Mouse (Mus musculus) liver, embryonic 14.5 days (tissue): Measurements from ENCODE around the gene Stx5a. TPM values are rescaled to one million over a fixed set of nuclear protein-coding genes. Genes with fewer than 3 reads are reported as not detected.
A peak's percentile ranks its signal among the peaks of the same experiment; 100 is the strongest.

ENCODE experiments used
- ATAC-seq: fragments of 200-750 bp; cut with Nextera tagmentation; 2 replicates; pipeline ENCODE4 v1.8.0; 2017; ENCODE audit warnings: moderate number of reproducible peaks, mild to moderate bottlenecking, moderate library complexity; ENCODE audit not compliant: insufficient read depth
- DNase-seq, 3 experiments: peaks; one replicate each; pipeline ENCODE4 v3.0.0-alpha.2; 2012 to 2013; ENCODE audit warnings: low read depth in 3 of 3, low spot score in 3 of 3
- H3K27ac ChIP-seq: fragments of 300-500 bp; sonication (generic); 2 replicates; pipeline ENCODE4 v1.5.1; 2014; ENCODE audit warnings: moderate library complexity, mild to moderate bottlenecking, control low read depth, inconsistent platforms
- H3K27me3 ChIP-seq: fragments of 300-500 bp; sonication (generic); 2 replicates; pipeline ENCODE4 v1.6.1; 2014; ENCODE audit warnings: mild to moderate bottlenecking, low read length, moderate library complexity; ENCODE audit not compliant: control insufficient read depth, insufficient read depth
- H3K36me3 ChIP-seq: fragments of 300-500 bp; sonication (generic); replicated peaks from 2 replicates; pipeline ENCODE4 v1.6.1; 2014; ENCODE audit warnings: low read depth; ENCODE audit not compliant: control insufficient read depth, insufficient read depth
- H3K4me1 ChIP-seq, 2 experiments: fragments of 200-500 bp in 1 of 2; fragments of 300-500 bp in 1 of 2; sonication (generic) in 1 of 2; replicated peaks; 2 replicates each; pipeline ENCODE4 v1.6.1; 2012 to 2014; ENCODE audit warnings: antibody characterized with exemption in 1 of 2, inconsistent platforms in 1 of 2, low read length in 1 of 2; ENCODE audit not compliant: control insufficient read depth in 2 of 2, insufficient read depth in 2 of 2
- H3K4me2 ChIP-seq: fragments of 300-500 bp; sonication (generic); 2 replicates; pipeline ENCODE4 v1.6.1; 2014; ENCODE audit warnings: low read depth, mild to moderate bottlenecking, control low read depth, moderate library complexity
- H3K4me3 ChIP-seq, 2 experiments: fragments of 200-500 bp in 1 of 2; fragments of 300-500 bp in 1 of 2; sonication (generic) in 1 of 2; 2 replicates each; pipeline ENCODE4 v1.5.1; 2012 to 2014; ENCODE audit warnings: low read depth in 2 of 2, low read length in 2 of 2, mild to moderate bottlenecking in 2 of 2, control low read depth in 1 of 2, inconsistent platforms in 1 of 2, moderate library complexity in 1 of 2; ENCODE audit not compliant: insufficient read depth in 1 of 2
- H3K9ac ChIP-seq: fragments of 300-500 bp; sonication (generic); replicated peaks from 2 replicates; pipeline ENCODE4 v1.6.1; 2014; ENCODE audit warnings: mild to moderate bottlenecking, control low read depth, moderate library complexity
- H3K9me3 ChIP-seq: fragments of 300-500 bp; sonication (generic); 2 replicates; pipeline ENCODE4 v1.6.1; 2016; ENCODE audit warnings: low read length, mixed read lengths; ENCODE audit not compliant: control insufficient read depth
- CTCF ChIP-seq: IDR thresholded peaks from 2 replicates; pipeline ENCODE4 v1.5.1; 2016; ENCODE audit warnings: antibody characterized with exemption, low read depth, control low read depth
- EP300 ChIP-seq: IDR thresholded peaks from 2 replicates; pipeline ENCODE4 v1.6.1; 2016; ENCODE audit warnings: antibody characterized with exemption, low read depth
- WGBS: fragments of 180-500 bp; shearing (Covaris S2); extraction: QIAGEN DNeasy Blood & Tissue Kit; methylation state at CpG from one replicate; pipeline ENCODE4 v1.1.7; 2014; ENCODE audit not compliant: insufficient replicate concordance; 5-methylcytosine and 5-hydroxymethylcytosine counted together
- polyA plus RNA-seq, 2 experiments: library from polyadenylated mRNA; depleted of rRNA in 1 of 2; stranded (reverse) in 1 of 2; unstranded in 1 of 2; fragments of >200 nt; fragmentation: Nextera tagmentation in 1 of 2; extraction: Ambion mirVana in 1 of 2; gene quantifications; 2 replicates each; pipeline versions ENCODE4 v1.2.1 to v1.2.3; 2012 to 2014

Stx5a gene
- polyA plus RNA-seq (2012; rRNA removed): 29.9 and 32.0 TPM in 2 replicates
- polyA plus RNA-seq (2014; fragmentation: Nextera tagmentation; extraction: Ambion mirVana): 36.7 and 36.9 TPM in 2 replicates

DNA sequence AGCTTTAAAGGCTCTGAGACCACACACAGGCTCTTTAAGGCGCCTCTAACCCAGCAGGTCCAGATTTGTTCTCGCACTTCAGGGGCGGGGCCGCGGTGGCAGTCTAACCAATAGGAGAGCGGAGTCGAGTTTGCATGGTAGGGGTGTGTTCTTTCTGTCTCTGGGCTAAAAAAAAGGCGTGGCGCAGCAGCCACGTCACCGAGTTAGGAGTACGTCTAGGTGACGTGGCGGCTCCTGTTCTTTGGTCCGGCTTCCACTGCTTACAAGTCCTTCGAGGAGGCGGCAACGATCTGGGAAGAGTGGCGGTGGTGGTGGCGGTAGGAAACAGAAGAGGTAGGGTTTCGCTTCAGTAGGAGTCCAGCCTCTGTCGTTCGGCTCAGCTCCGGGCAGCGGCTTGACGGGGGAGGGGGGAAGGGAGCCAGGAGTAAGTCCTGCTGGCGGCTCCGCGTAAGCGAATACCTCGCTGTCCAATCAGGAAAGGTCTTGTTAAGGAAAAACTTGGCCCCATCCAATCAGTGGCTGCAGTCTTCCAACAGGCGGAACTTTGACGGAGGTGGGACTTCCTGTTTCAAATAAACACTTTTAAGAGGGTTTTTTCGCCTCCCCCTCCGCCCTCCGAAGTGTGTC, at the start of gene Stx5a:
Gene Stx5a (plus strand): TSS at position 171 of the 627 bp plus-strand sequence.
- peak within 1 kb of the TSS; percentile 85 to 99 for H3K4me3 ChIP-seq
- peaks cover 9 to 15% of the 10 kb centered on the region in 2 experiments for H3K4me1 ChIP-seq
- H3K27me3 ChIP-seq: no peaks in the 10 kb centered on the region
- ATAC-seq (peak; percentile 97), DNase-seq (peak; percentile 97 to 98 (median 98))
- WGBS: under 1% methylated on average over 36 of the region's 36 CpGs
- H3K9ac ChIP-seq: peak within 1 kb of the TSS; percentile 97
- peaks cover 64% of the 10 kb centered on the region for H3K36me3 ChIP-seq
- H3K9me3 ChIP-seq: no peaks in the 10 kb centered on the region
- peak; percentile 51 for TF ChIP-seq CTCF
- no peak for TF ChIP-seq EP300
- peak within 1 kb of the TSS; percentile 92 for H3K4me2 ChIP-seq
- peak within 1 kb of the TSS; percentile 88 for H3K27ac ChIP-seq

- Histone ChIP-seq H3K9me3 (no peaks in the 10 kb centered on the region), H3K9ac (no peak overlapping the region), H3K27ac (no peak overlapping the region), H3K4me1 (peaks cover 6 to 13% of the 10 kb centered on the region in 2 experiments; a peak in 3 of 4 replicates), H3K27me3 (no peaks in the 10 kb centered on the region), H3K4me3 (no peak overlapping the region), H3K36me3 (no peaks in the 10 kb centered on the region), H3K4me2 (no peak overlapping the region)
- TF ChIP-seq EP300 (no peak), CTCF (no peak)
- ATAC-seq (no peak), DNase-seq (no peak)
- WGBS: 60% methylated on average over 9 of the region's 9 CpGs
Observed at GRCm38 (mm10) chr19:8691871-8692539, 49.2 kb upstream of the Stx5a start.

GRCm38 (mm10) chr19:8692740-8693139, 48.5 kb upstream of the Stx5a start:
- Histone ChIP-seq H3K36me3 (no peaks in the 10 kb centered on the region), H3K9me3 (no peaks in the 10 kb centered on the region), H3K27me3 (no peaks in the 10 kb centered on the region), H3K4me3 (no peak overlapping the region), H3K4me1 (peaks cover 6 to 13% of the 10 kb centered on the region in 2 experiments; a peak in 3 of 4 replicates), H3K4me2 (no peak overlapping the region), H3K27ac (no peak overlapping the region), H3K9ac (no peak overlapping the region)
- DNase-seq (no peak), ATAC-seq (no peak)
- no peak for TF ChIP-seq EP300
- TF ChIP-seq CTCF: no peak
- 66% methylated on average over 5 of the region's 5 CpGs for WGBS

DNA sequence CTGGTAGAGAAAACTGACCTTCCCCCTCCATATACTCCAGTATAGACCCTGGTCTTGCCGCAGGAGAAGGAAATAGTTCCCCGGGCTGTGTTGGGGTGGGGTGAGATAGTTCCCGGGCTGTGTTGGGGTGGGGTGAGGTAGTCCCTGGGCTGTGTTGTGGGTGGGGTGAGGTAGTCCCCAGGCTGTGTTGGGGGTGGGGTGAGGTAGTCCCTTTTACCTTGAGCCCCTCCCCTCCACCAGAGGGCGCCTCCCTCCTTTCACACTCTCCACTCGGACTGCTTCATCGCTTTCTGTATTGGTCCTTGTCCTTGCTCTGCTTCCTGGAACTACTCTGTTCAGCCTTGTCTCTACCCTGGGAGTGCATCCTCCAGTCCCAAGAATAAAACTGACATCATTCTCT, 45.9 kb upstream of the Stx5a start:
- WGBS: 27% methylated on average over 6 of the region's 6 CpGs
- Histone ChIP-seq H3K36me3 (no peaks in the 10 kb centered on the region), H3K27me3 (no peaks in the 10 kb centered on the region), H3K4me3 (peak overlapping the region in 1 of 2 experiments; percentile 6; a peak in 1 of 4 replicates), H3K4me2 (peak overlapping the region; percentile 18), H3K27ac (no peak overlapping the region), H3K4me1 (peaks cover 6 to 13% of the 10 kb centered on the region in 2 experiments; a peak in 3 of 4 replicates), H3K9ac (no peak overlapping the region), H3K9me3 (no peaks in the 10 kb centered on the region)
- peak; percentile 84 for TF ChIP-seq CTCF
- TF ChIP-seq EP300: no peak
- DNase-seq: peak in 2 of 3 experiments; percentile 52 to 65
- ATAC-seq: peak; percentile 85

DNA sequence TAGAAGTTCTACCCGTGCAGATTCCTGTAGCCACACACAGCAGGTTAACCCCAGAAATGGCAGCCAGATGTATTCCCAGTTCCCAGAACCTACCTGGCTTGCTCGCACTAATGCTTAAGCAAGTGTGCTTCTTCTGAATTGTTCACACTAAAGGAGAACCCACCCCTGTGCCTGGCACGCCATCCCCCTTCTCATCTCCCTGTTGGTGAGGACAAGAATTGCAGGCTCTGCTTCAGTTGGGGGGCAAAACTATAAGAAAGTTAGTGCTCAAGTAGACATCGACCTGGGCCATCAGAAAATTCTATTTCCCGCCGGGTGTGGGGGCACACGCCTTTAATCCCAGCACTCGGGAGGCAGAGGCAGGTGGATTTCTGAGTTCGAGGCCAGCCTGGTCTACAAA, 41.6 kb upstream of the Stx5a start:
- H3K4me1 ChIP-seq: peaks cover 6 to 13% of the 10 kb centered on the region in 2 experiments; a peak in 3 of 4 replicates
- no peaks in the 10 kb centered on the region for H3K27me3 ChIP-seq
- no peak overlapping the region for H3K9ac ChIP-seq
- TF ChIP-seq CTCF (no peak), EP300 (no peak)
- H3K9me3 ChIP-seq: no peaks in the 10 kb centered on the region
- H3K27ac ChIP-seq: no peak overlapping the region
- DNase-seq (no peak), ATAC-seq (no peak)
- no peak overlapping the region for H3K4me2 ChIP-seq
- no peaks in the 10 kb centered on the region for H3K36me3 ChIP-seq
- H3K4me3 ChIP-seq: no peak overlapping the region
- WGBS: 58% methylated on average over 9 of the region's 9 CpGs
